Mouse (Mus musculus): ENCODE data around the gene Eef1akmt2. TPM values are rescaled to one million over a fixed set of nuclear protein-coding genes. Genes with fewer than 3 reads are reported as not detected.

Eef1akmt2 gene
- total and polyA plus RNA-seq, 2 experiments from 2014 or later = 77.3 to 86.1 TPM

DNA sequence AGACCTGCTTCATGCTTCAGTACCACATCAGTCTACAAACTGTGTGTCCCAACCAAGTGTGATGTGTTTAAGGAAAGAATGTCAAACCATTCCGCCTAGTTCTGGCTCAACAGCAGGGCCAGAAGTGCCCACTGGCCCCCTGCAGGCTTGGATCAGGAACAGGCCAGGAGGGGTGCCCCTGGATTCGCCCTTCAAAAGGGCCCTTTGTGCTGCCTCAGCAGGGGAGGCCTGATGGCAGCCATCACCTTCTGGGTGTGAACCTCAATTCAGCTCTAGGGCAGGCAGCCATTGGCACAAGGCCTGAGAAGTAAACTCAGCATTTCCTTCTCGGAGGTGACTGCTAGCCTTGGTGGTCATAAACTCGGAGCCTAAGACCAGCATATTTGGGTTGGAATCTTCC is 71.9 kb downstream of the Eef1akmt2 start:
- peaks cover 18% of the 10 kb centered on the region; the same call in 1 of the 2 replicates for H3K36me3 ChIP-seq (ENCODE audit: insufficient read depth)
- TF ChIP-seq CTCF (IDR thresholded peaks at IDR 0.05; ENCODE audit: low read depth) = peak; percentile 30; the same call in 1 of the 2 replicates
- WGBS = 22% methylated on average over 4 of the region's 4 CpGs
- DNase-seq (peak; percentile 30), ATAC-seq (peak; percentile 59)
- H3K9ac ChIP-seq = no peak overlapping the region
- H3K27me3 ChIP-seq (ENCODE audit: insufficient read depth, low read length) = no peaks in the 10 kb centered on the region
- no peaks in the 10 kb centered on the region for H3K9me3 ChIP-seq (ENCODE audit: low read length)
- H3K4me1 ChIP-seq (ENCODE audit: insufficient read depth) = peaks cover 14% of the 10 kb centered on the region; the same call in 1 of the 2 replicates
- H3K27ac ChIP-seq (ENCODE audit: low read depth, low read length) = peak overlapping the region; percentile 59; the same call in 1 of the 2 replicates
- H3K4me3 ChIP-seq (ENCODE audit: low read depth, low read length) = no peak overlapping the region
- no peak overlapping the region for H3K4me2 ChIP-seq (ENCODE audit: low read depth)

DNA sequence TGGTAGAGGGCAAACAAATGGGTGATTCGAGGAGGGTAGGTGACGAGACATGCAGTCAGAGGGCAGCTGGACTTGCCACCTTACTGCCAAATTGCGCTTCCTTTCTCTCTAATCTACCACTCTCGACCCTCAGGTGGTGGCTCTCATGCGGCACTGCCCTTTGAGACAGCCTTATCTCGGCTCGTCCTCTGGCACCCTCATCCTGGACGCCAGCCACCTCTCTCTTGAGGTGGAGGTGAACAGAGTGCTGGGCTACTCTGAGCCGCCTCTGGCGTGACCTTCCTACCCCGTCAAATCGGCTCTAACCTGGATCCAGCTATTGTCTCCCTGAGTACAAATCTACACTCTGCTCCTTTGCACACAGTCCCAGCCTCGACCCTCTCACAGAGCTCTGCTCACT is 73.8 kb downstream of the Eef1akmt2 start:
- Histone ChIP-seq H3K4me2 (ENCODE audit: low read depth) (no peak overlapping the region), H3K36me3 (ENCODE audit: insufficient read depth) (peaks cover 18% of the 10 kb centered on the region; the same call in 1 of the 2 replicates), H3K27ac (ENCODE audit: low read depth, low read length) (no peak overlapping the region), H3K4me1 (ENCODE audit: insufficient read depth) (peaks cover 14% of the 10 kb centered on the region; the same call in 1 of the 2 replicates), H3K9me3 (ENCODE audit: low read length) (no peaks in the 10 kb centered on the region), H3K9ac (no peak overlapping the region), H3K27me3 (ENCODE audit: insufficient read depth, low read length) (no peaks in the 10 kb centered on the region), H3K4me3 (ENCODE audit: low read depth, low read length) (no peak overlapping the region)
- WGBS = 90% methylated on average over 13 of the region's 13 CpGs
- DNase-seq (no peak), ATAC-seq (no peak)
- no peak for TF ChIP-seq CTCF (IDR thresholded peaks at IDR 0.05; ENCODE audit: low read depth)

DNA sequence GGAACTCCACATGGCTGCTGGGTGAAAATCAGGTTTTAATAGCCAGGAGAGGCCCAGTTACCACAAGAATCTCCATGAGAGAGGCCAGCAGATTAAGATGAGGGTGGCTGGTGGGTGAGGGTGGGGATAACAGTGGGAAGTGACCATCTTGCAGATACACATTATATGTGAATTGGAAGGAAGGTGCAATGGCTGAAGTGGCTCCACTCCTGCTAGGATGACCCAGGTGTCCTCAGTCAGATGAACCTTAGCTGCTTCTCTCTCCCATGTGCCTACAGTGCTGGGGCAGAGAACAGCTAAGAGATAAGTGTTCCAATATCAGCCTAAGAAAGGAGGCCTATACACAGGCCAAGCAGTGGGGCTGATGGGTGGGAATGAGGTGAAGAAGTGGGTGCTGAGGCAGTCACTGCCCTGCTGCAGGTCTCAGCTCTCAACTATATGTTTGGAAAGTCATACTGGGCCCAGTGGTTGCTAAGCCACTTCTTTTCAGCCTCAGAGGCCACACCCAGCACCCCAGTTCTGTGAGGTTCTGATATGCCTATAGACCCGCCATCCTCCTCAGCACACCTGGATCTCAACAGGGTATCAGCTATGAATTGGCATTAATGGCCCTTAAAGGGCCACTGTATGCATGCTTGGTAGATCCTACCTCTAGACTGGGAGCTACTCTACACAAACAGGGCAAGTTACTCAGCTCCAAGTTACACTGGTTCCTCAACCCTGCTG is 74.6 kb downstream of the Eef1akmt2 start:
- no peak for TF ChIP-seq CTCF (IDR thresholded peaks at IDR 0.05; ENCODE audit: low read depth)
- Histone ChIP-seq H3K9me3 (ENCODE audit: low read length) (no peaks in the 10 kb centered on the region), H3K27me3 (ENCODE audit: insufficient read depth, low read length) (no peaks in the 10 kb centered on the region), H3K4me3 (ENCODE audit: low read depth, low read length) (no peak overlapping the region), H3K9ac (no peak overlapping the region), H3K36me3 (ENCODE audit: insufficient read depth) (peaks cover 18% of the 10 kb centered on the region; the same call in 1 of the 2 replicates), H3K27ac (ENCODE audit: low read depth, low read length) (no peak overlapping the region), H3K4me1 (ENCODE audit: insufficient read depth) (peaks cover 14% of the 10 kb centered on the region; the same call in 1 of the 2 replicates), H3K4me2 (ENCODE audit: low read depth) (no peak overlapping the region)
- no peak for DNase-seq
- WGBS = 93% methylated on average over 1 of the region's 1 CpGs
- no peak for ATAC-seq

Other genes with a start within 250 kb of the Eef1akmt2 start
- gene Lhpp, start 242.0 kb downstream of the Eef1akmt2 start, total RNA-seq (2014; rRNA removed) = 37.5 and 40.7 TPM in 2 replicates
- gene Lhpp, start 242.0 kb downstream of the Eef1akmt2 start, polyA plus RNA-seq (2015; fragmentation: Nextera tagmentation; extraction: Ambion mirVana) = 50.1 and 53.8 TPM in 2 replicates
- 5.6 and 15.4 TPM in 2 replicates for gene Fam53b, start 38.8 kb downstream of the Eef1akmt2 start, total RNA-seq (2014; rRNA removed)
- 5.6 and 5.8 TPM in 2 replicates for gene Fam53b, start 38.8 kb downstream of the Eef1akmt2 start, polyA plus RNA-seq (2015; fragmentation: Nextera tagmentation; extraction: Ambion mirVana)
- 36.8 and 38.2 TPM in 2 replicates for gene Abraxas2, start 6.6 kb upstream of the Eef1akmt2 start, total RNA-seq (2014; rRNA removed)
- 21.1 and 32.9 TPM in 2 replicates for gene Abraxas2, start 6.6 kb upstream of the Eef1akmt2 start, polyA plus RNA-seq (2015; fragmentation: Nextera tagmentation; extraction: Ambion mirVana)
- gene Zranb1, start 78.5 kb upstream of the Eef1akmt2 start, total RNA-seq (2014; rRNA removed) = 84.4 and 90.1 TPM in 2 replicates
- 23.6 and 25.7 TPM in 2 replicates for gene Zranb1, start 78.5 kb upstream of the Eef1akmt2 start, polyA plus RNA-seq (2015; fragmentation: Nextera tagmentation; extraction: Ambion mirVana)